Mouse (Mus musculus): ENCODE data around the gene Mrpl23.

The Mrpl23 gene

GRCm38 (mm10) chr7:142532671-142533058 lies at the start of gene Mrpl23:
Mrpl23 (plus strand) TSS chr7:142532686.
- DNase-seq = no peak

- DNase-seq = no peak
Observed at GRCm38 (mm10) chr7:142483136-142483535, 49.4 kb upstream of the Mrpl23 start.

GRCm38 (mm10) chr7:142484780-142485179 lies 47.7 kb upstream of the Mrpl23 start:
- DNase-seq = no peak

GRCm38 (mm10) chr7:142486751-142487162 lies 45.7 kb upstream of the Mrpl23 start:
- no peak for DNase-seq

GRCm38 (mm10) chr7:142487341-142487859 lies 45.1 kb upstream of the Mrpl23 start:
- DNase-seq = peak; percentile 16

- no peak for DNase-seq
Observed at GRCm38 (mm10) chr7:142488053-142488452, 44.4 kb upstream of the Mrpl23 start.

GRCm38 (mm10) chr7:142493535-142493934 lies 39.0 kb upstream of the Mrpl23 start:
- no peak for DNase-seq

- DNase-seq = no peak
Observed at GRCm38 (mm10) chr7:142496158-142496557, 36.3 kb upstream of the Mrpl23 start.

- no peak for DNase-seq
Observed at GRCm38 (mm10) chr7:142496800-142497199, 35.7 kb upstream of the Mrpl23 start.

- DNase-seq = peak; percentile 25
Observed at GRCm38 (mm10) chr7:142497775-142498174, 34.7 kb upstream of the Mrpl23 start.

- DNase-seq = no peak
Observed at GRCm38 (mm10) chr7:142498575-142498974, 33.9 kb upstream of the Mrpl23 start, which contains the start of gene Tnnt3. Tnnt3 (plus strand) TSS chr7:142498836.

- no peak for DNase-seq
Observed at GRCm38 (mm10) chr7:142499010-142499721, 33.3 kb upstream of the Mrpl23 start.

- no peak for DNase-seq
Observed at GRCm38 (mm10) chr7:142500032-142500431, 32.5 kb upstream of the Mrpl23 start.

GRCm38 (mm10) chr7:142503206-142503605 lies 29.3 kb upstream of the Mrpl23 start:
- DNase-seq = no peak

- no peak for DNase-seq
Observed at GRCm38 (mm10) chr7:142505942-142506341, 26.5 kb upstream of the Mrpl23 start.

GRCm38 (mm10) chr7:142506501-142506900 lies 26.0 kb upstream of the Mrpl23 start:
- no peak for DNase-seq

- DNase-seq = no peak
Observed at GRCm38 (mm10) chr7:142507453-142507852, 25.0 kb upstream of the Mrpl23 start.

GRCm38 (mm10) chr7:142509518-142509917 lies 23.0 kb upstream of the Mrpl23 start:
- no peak for DNase-seq

- DNase-seq = no peak
Observed at GRCm38 (mm10) chr7:142510021-142510777, 22.3 kb upstream of the Mrpl23 start.

GRCm38 (mm10) chr7:142514048-142514447 lies 18.4 kb upstream of the Mrpl23 start:
- DNase-seq = no peak

GRCm38 (mm10) chr7:142516221-142516978 lies 16.1 kb upstream of the Mrpl23 start:
- DNase-seq = no peak

GRCm38 (mm10) chr7:142517531-142517930 lies 15.0 kb upstream of the Mrpl23 start:
- DNase-seq = no peak

- DNase-seq = no peak
Observed at GRCm38 (mm10) chr7:142520331-142520730, 12.2 kb upstream of the Mrpl23 start.
